Mouse (Mus musculus): ENCODE data around the gene Mmp25.

DNA sequence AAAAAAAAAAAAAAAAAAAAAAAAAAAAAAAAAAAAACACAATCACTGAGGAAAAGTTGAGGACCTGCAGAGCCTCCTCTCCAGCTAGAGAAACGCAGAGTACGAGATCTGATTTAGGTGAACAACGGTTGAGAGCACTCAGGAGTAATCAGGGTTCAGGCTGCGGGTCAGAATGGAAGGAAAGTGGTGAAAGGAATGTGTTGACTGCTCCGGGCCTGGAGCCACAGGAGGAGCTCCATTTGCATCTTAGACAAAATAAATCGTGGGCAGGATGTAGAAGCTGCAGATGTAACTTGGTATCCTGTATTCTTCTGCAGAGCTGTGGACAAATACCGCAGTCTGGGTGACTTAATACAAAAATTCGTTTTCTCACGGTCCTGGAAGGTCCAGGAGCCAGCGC, 817 bp upstream of the Mmp25 start:
- no peak for TF ChIP-seq CTCF (conservative IDR thresholded peaks at IDR 0.05; ENCODE audit: low read length)
- TF ChIP-seq NANOG (IDR thresholded peaks at IDR 0.05; ENCODE audit: borderline replicate concordance, low read length) = no peak
